Mouse (Mus musculus): ENCODE results near the gene Ucma. TPM values are rescaled to one million over a fixed set of nuclear protein-coding genes. Genes with fewer than 3 reads are reported as not detected.

The Ucma gene
- polyA plus RNA-seq, 1 experiment from 2014 or later = 1.3 TPM

DNA sequence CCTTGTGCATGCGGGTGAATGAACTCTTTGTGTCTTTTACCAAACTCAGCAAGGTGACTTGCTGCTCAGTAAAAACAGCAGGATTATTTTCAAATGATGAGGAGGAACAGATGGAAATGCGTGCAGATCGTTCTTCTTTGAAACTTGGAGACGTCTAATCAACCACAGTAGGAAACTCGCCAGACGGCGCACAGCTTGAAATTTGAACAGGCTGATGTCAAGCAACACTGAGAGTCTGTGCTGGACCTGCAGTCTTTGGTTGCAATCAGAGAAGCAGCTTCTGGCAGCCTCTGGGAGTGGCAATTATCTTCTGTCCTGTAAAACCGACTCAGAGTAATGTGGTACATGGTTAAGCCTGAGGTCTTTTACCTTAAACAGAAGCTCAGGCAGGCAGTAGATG, 2.2 kb downstream of the Ucma start:
- Histone ChIP-seq H3K9me3 (replicated peaks) (no peaks in the 10 kb centered on the region), H3K27me3 (no peaks in the 10 kb centered on the region), H3K4me1 (0 out of 2 replicates have a peak, but pooled peaks cover 10% of the 10 kb centered on the region), H3K4me2 (replicated peaks) (no peak overlapping the region), H3K9ac (no peak overlapping the region), H3K36me3 (no peaks in the 10 kb centered on the region), H3K27ac (replicated peaks) (no peak overlapping the region), H3K4me3 (replicated peaks) (no peak overlapping the region)
- no peak for ATAC-seq (ENCODE audit: insufficient number of reproducible peaks, low FRiP score, low TSS enrichment, low read depth)
- 9% methylated on average over 8 of the region's 8 CpGs for WGBS

DNA sequence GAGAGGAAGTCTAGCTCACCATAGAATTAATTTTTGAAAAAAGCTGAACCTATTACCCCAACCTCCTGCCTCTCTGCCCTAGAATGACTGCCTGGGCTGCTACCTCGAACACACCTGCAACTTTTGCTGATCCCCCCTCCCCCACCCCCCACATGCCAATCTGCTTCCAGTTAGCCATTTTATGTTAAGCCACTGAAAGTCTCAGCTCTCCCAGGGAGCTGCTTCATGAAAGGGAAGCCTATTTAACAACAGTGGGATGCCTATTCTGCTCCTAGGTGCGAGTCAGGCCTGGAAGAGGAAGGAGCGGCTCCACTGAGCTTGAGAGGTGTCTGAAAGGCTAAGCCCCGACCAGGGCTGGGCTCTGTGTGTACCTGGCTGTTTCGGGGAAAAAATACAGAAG, 8.1 kb downstream of the Ucma start:
- Histone ChIP-seq H3K27ac (replicated peaks) (no peak overlapping the region), H3K9me3 (replicated peaks) (no peaks in the 10 kb centered on the region), H3K4me2 (replicated peaks) (no peak overlapping the region), H3K9ac (no peak overlapping the region), H3K27me3 (no peaks in the 10 kb centered on the region), H3K36me3 (no peaks in the 10 kb centered on the region), H3K4me3 (replicated peaks) (no peak overlapping the region), H3K4me1 (no peaks in the 10 kb centered on the region)
- no peak for ATAC-seq (ENCODE audit: insufficient number of reproducible peaks, low FRiP score, low TSS enrichment, low read depth)
- 26% methylated on average over 5 of the region's 5 CpGs for WGBS

DNA sequence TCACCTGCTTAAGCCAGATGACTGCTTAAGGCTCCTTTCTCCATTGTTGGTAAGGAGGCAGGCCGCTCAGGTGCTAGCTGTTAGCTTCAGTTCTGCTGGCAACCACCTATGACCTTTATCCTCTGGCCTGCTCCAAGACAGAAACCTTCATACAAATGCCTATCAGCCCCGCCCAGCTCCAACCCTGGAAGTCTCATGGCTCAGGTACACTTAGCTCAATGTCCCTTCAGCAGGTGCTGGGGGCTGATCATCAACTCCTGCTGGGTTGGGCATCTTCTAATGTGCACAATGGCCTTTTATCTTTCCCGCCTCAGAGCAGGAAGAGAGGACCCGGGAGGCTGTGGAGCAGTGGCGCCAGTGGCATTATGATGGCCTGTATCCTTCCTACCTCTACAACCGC, 9.1 kb downstream of the Ucma start:
- H3K9me3 ChIP-seq (replicated peaks) = no peaks in the 10 kb centered on the region
- H3K4me3 ChIP-seq (replicated peaks) = no peak overlapping the region
- no peaks in the 10 kb centered on the region for H3K27me3 ChIP-seq
- ATAC-seq (ENCODE audit: insufficient number of reproducible peaks, low FRiP score, low TSS enrichment, low read depth) = no peak
- H3K4me1 ChIP-seq = no peaks in the 10 kb centered on the region
- WGBS = 79% methylated on average over 6 of the region's 6 CpGs
- H3K4me2 ChIP-seq (replicated peaks) = no peak overlapping the region
- H3K36me3 ChIP-seq = no peaks in the 10 kb centered on the region
- no peak overlapping the region for H3K27ac ChIP-seq (replicated peaks)
- H3K9ac ChIP-seq = no peak overlapping the region

DNA sequence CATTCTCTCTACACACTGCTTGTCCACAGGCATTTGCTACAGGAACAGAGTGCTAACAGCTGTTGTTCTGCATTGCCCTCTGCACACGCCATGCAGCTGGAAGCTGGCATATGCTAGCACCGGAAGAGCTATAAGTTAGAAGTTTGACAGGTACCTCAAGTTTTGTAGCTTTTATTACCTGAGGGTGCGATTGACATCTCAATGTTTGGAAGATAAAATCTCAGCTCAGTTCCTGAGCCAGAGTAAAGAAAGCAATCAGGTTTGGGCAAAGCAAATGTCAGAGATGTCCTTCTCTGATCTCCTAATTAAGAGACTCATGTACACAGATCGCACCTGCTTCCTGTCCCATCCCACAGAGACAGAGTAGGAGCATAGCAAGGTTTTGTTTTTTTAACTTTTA, 10.9 kb downstream of the Ucma start:
- Histone ChIP-seq H3K36me3 (peaks cover 9% of the 10 kb centered on the region; the same call in 1 of the 2 replicates), H3K4me3 (replicated peaks) (no peak overlapping the region), H3K27me3 (no peaks in the 10 kb centered on the region), H3K9me3 (replicated peaks) (no peaks in the 10 kb centered on the region), H3K9ac (no peak overlapping the region), H3K27ac (replicated peaks) (no peak overlapping the region), H3K4me1 (no peaks in the 10 kb centered on the region), H3K4me2 (replicated peaks) (no peak overlapping the region)
- 58% methylated on average over 4 of the region's 4 CpGs for whole genome bisulfite sequencing
- ATAC-seq (ENCODE audit: insufficient number of reproducible peaks, low FRiP score, low TSS enrichment, low read depth) = no peak

DNA sequence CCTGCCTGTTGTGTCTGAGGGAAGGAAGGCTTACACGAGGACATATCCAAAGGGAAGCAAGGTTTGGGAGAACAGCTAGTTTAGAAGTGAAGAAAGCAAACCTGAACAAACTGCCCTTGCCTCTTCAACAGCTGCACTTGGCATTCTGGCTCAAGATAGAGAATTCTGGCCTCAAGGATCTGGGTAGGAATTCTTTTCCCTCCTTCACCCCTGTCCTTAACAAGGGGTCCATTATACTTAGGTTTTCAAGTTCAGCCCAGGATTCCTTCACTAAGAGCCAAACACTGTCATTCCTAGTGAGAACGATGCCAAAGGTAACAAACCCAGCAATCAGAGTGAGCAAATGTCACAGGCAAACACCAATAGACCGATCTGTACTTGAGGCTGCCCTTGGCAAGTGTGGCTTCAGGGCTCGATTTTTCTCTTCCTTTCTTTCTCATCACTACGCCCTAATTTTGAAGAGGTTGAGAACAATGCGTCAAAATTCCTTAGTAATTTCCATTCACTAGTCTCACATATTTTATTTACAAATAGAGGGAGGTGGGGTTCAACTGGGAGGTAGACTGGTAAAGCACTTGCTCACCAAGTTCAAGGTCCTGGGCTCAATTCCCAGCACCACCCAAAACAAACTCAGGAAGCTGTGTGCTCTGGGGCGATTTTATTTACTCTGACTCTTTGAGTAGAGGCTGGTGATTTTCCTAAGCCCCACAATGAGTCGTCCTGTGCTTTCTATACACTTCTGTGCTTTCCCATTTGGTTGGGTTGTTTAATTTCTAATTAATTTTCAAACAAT, 11.7 kb downstream of the Ucma start:
- Histone ChIP-seq H3K9me3 (replicated peaks) (no peaks in the 10 kb centered on the region), H3K4me2 (replicated peaks) (no peak overlapping the region), H3K9ac (no peak overlapping the region), H3K4me1 (no peaks in the 10 kb centered on the region), H3K27ac (replicated peaks) (no peak overlapping the region), H3K27me3 (no peaks in the 10 kb centered on the region), H3K4me3 (replicated peaks) (no peak overlapping the region), H3K36me3 (peaks cover 12% of the 10 kb centered on the region)
- WGBS = 73% methylated on average over 8 of the region's 8 CpGs
- ATAC-seq (ENCODE audit: insufficient number of reproducible peaks, low FRiP score, low TSS enrichment, low read depth) = no peak

DNA sequence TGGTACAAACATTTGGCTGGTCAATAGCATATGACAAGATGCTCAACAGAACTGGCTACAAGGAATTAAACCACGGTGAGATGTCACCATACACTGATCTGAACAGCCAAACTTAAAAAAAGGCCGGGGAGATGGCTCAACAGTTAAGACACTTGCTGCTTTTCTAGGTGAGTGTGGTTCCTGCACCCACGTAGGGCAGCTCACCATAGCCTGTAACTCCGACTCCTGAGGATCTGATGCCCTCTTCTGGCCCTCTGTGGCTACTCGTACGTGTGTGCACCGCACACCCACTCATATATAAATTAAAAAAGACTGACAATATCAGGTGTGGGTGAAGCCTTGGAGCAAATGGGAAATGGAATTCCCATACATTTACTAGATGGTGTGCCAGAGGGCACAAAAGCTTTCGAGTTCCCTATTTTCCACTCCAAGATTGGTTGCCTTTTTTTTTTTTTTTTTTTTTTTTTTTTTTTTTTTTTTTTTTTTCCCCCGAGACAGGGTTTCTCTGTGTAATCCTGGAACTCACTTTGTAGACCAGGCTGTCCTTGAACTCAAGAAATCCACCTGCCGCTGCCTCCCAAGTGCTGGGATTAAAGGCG, 13.0 kb downstream of the Ucma start:
- peaks cover 23% of the 10 kb centered on the region for H3K36me3 ChIP-seq
- no peak overlapping the region for H3K9ac ChIP-seq
- H3K4me2 ChIP-seq (replicated peaks) = no peak overlapping the region
- 73% methylated on average over 11 of the region's 11 CpGs for WGBS
- no peak for ATAC-seq (ENCODE audit: insufficient number of reproducible peaks, low FRiP score, low TSS enrichment, low read depth)
- no peaks in the 10 kb centered on the region for H3K4me1 ChIP-seq
- H3K9me3 ChIP-seq (replicated peaks) = no peaks in the 10 kb centered on the region
- H3K27ac ChIP-seq (replicated peaks) = no peak overlapping the region
- no peaks in the 10 kb centered on the region for H3K27me3 ChIP-seq
- H3K4me3 ChIP-seq (replicated peaks) = no peak overlapping the region

DNA sequence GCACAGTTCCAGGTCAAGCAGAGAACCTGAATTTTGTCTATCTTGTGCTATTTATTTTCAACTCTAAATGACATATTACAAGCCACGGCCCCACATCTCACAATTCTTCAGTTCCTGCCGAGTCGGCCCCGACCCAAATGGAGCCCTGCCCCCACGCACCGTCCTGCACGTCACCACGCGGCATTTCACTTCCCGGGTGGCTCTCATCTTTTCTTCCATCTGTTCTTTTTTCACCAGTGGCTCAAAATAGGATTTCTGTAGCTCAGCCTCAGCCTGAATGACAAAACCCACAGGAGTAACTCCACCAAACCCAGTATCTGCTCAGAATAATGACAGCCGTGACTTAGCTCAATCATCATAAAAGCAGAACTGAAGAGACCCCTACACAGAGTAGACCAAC, 17.7 kb downstream of the Ucma start:
- no peaks in the 10 kb centered on the region for H3K4me1 ChIP-seq
- H3K9me3 ChIP-seq (replicated peaks) = no peaks in the 10 kb centered on the region
- 88% methylated on average over 11 of the region's 11 CpGs for WGBS
- H3K27ac ChIP-seq (replicated peaks) = no peak overlapping the region
- H3K4me3 ChIP-seq (replicated peaks) = no peak overlapping the region
- no peak overlapping the region for H3K4me2 ChIP-seq (replicated peaks)
- H3K36me3 ChIP-seq = peaks cover 37% of the 10 kb centered on the region
- no peaks in the 10 kb centered on the region for H3K27me3 ChIP-seq
- no peak for ATAC-seq (ENCODE audit: insufficient number of reproducible peaks, low FRiP score, low TSS enrichment, low read depth)
- H3K9ac ChIP-seq = no peak overlapping the region

DNA sequence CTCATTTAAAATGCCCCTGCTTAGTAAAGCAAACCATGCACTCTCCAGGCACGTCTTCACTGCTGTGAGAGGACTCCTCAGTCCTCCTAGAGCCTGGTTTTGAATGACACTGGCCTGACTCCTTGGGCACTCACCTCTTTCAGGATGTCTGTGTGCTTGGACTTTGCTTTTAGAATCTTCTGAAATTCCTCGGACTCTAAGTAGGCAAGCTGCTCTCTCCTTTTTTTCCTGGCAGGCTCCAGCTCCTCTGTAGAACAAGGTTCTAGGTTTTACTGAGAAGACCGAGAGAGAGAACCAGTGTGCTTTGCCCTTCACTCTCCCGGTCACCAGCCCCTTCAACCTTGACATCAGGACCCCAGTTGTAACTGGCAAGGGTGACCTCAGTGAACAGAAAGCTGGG, 18.5 kb downstream of the Ucma start:
- Histone ChIP-seq H3K36me3 (peaks cover 40% of the 10 kb centered on the region), H3K27ac (replicated peaks) (no peak overlapping the region), H3K9me3 (replicated peaks) (no peaks in the 10 kb centered on the region), H3K4me1 (no peaks in the 10 kb centered on the region), H3K4me2 (replicated peaks) (no peak overlapping the region), H3K4me3 (replicated peaks) (no peak overlapping the region), H3K27me3 (no peaks in the 10 kb centered on the region), H3K9ac (no peak overlapping the region)
- WGBS = 85% methylated on average over 4 of the region's 4 CpGs
- ATAC-seq (ENCODE audit: insufficient number of reproducible peaks, low FRiP score, low TSS enrichment, low read depth) = no peak

DNA sequence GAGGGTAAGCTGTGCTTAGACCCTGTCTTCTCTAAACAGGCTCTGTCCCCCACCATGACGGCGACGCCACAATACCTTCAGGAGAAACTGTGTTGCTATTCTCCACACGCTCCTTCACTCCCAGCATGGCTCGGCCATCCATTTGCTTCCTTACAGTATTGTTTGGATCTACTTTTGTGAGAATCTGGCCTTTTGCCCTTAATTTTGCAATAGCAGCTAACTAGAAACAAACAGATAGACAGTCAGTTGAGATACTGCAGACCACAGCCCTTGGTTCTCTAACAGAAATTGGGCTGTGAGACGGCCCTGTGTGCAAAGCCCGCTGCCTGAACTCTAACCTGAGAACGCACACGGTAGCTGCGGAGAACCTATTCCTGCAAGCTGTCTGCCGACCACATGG, 19.7 kb downstream of the Ucma start:
- 92% methylated on average over 11 of the region's 11 CpGs for WGBS
- no peak overlapping the region for H3K9ac ChIP-seq
- H3K36me3 ChIP-seq = peaks cover 47% of the 10 kb centered on the region
- H3K27ac ChIP-seq (replicated peaks) = no peak overlapping the region
- ATAC-seq (ENCODE audit: insufficient number of reproducible peaks, low FRiP score, low TSS enrichment, low read depth) = no peak
- no peaks in the 10 kb centered on the region for H3K4me1 ChIP-seq
- no peak overlapping the region for H3K4me3 ChIP-seq (replicated peaks)
- no peaks in the 10 kb centered on the region for H3K27me3 ChIP-seq
- no peak overlapping the region for H3K4me2 ChIP-seq (replicated peaks)
- H3K9me3 ChIP-seq (replicated peaks) = no peaks in the 10 kb centered on the region

DNA sequence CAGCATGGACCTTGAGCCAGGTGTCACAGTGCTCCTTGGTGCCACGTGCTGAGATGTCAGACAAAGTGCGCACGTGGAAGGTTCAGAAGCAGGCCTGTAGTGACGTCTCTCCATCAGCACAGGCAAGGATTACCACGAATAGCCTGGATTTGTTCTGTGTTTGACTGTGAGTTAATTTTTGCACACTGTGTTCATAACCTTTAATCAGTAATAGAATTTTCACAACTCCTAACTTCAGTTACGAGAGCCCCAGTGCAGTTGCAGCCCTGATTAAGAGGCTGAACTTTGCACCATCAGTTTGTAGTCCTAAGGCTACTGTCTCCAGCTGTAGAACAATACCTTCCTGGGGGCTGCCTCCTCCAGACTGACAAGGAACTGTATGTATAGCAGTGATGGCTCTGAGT, 20.5 kb downstream of the Ucma start:
- 88% methylated on average over 6 of the region's 6 CpGs for WGBS
- H3K9me3 ChIP-seq (replicated peaks) = no peaks in the 10 kb centered on the region
- no peak overlapping the region for H3K9ac ChIP-seq
- H3K27ac ChIP-seq (replicated peaks) = no peak overlapping the region
- H3K4me2 ChIP-seq (replicated peaks) = no peak overlapping the region
- H3K27me3 ChIP-seq = no peaks in the 10 kb centered on the region
- no peak overlapping the region for H3K4me3 ChIP-seq (replicated peaks)
- H3K4me1 ChIP-seq = no peaks in the 10 kb centered on the region
- no peak for ATAC-seq (ENCODE audit: insufficient number of reproducible peaks, low FRiP score, low TSS enrichment, low read depth)
- peaks cover 48% of the 10 kb centered on the region for H3K36me3 ChIP-seq

DNA sequence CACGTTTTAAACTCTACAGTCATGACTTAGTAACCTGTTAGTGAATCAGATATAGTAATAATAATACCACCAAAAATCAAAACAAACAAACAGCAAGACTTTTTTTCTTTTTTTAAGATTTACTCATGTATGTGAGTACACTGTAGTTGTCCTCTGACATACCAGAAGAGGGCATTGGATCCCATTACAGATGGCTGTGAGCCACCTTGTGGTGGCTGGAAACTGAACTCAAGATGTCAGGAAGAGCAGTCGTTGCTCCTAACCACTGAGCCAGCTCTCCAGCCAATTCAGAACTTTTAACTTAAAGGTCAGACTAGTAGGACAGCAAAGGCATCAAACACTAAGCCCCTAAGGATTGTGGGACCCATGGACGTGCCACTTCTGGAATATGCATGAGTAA, 23.0 kb downstream of the Ucma start:
- Histone ChIP-seq H3K9ac (no peak overlapping the region), H3K4me3 (replicated peaks) (no peak overlapping the region), H3K9me3 (replicated peaks) (no peaks in the 10 kb centered on the region), H3K4me2 (replicated peaks) (no peak overlapping the region), H3K36me3 (peaks cover 45% of the 10 kb centered on the region), H3K27me3 (no peaks in the 10 kb centered on the region), H3K27ac (replicated peaks) (no peak overlapping the region), H3K4me1 (no peaks in the 10 kb centered on the region)
- 72% methylated on average over 3 of the region's 3 CpGs for WGBS
- no peak for ATAC-seq (ENCODE audit: insufficient number of reproducible peaks, low FRiP score, low TSS enrichment, low read depth)

DNA sequence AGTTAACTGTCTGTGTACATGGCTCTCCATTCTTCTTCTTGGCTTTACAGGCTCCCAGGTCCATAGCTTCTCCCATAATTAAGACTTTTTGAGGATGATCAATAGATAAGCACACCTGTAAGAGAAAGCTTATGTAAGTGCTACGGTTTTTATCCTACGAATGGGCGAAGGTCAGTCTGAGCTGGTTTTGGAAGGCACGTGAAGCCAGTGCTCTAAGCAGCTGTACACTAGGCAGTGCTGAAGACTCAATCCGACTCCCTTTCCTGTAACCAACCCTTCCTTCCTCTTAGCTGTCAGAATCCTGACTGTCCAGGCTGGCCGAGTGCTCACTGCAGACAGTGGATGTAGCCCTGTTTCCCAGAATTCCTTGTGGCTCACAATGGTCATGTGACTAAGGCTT, 25.3 kb downstream of the Ucma start:
- no peak overlapping the region for H3K27ac ChIP-seq (replicated peaks)
- no peak overlapping the region for H3K4me3 ChIP-seq (replicated peaks)
- peaks cover 51% of the 10 kb centered on the region for H3K36me3 ChIP-seq

More for the DNA sequence above, 25.3 kb downstream of the Ucma start:
- Histone ChIP-seq H3K4me2 (replicated peaks) (no peak overlapping the region), H3K27me3 (no peaks in the 10 kb centered on the region), H3K9ac (no peak overlapping the region), H3K9me3 (replicated peaks) (no peaks in the 10 kb centered on the region), H3K4me1 (no peaks in the 10 kb centered on the region)
- WGBS = 87% methylated on average over 6 of the region's 6 CpGs
- no peak for ATAC-seq (ENCODE audit: insufficient number of reproducible peaks, low FRiP score, low TSS enrichment, low read depth)
